Mouse (Mus musculus) heart, embryonic 10.5 days (tissue): ENCODE data around the gene Rab3b. TPM values are rescaled to one million over a fixed set of nuclear protein-coding genes. Genes with fewer than 3 reads are reported as not detected.
"Not testable (repeated sequence)": the region's sequence is repeated elsewhere in the genome, so short reads cannot be mapped to it uniquely, and the experiment has no call there.

Experiments
- DNase-seq: peaks from one replicate; pipeline ENCODE4 v3.0.0-alpha.2; 2017; ENCODE audit warnings: low spot score
- H3K27ac ChIP-seq: fragments of 300-500 bp; sonication (generic); 2 replicates; pipeline ENCODE4 v1.5.1; 2016; ENCODE audit warnings: mild to moderate bottlenecking
- H3K27me3 ChIP-seq: fragments of 300-500 bp; sonication (generic); 2 replicates; pipeline ENCODE4 v1.6.1; 2016; ENCODE audit warnings: mild to moderate bottlenecking; ENCODE audit not compliant: poor library complexity, insufficient read depth, severe bottlenecking
- H3K36me3 ChIP-seq: fragments of 300-500 bp; sonication (generic); 2 replicates; pipeline ENCODE4 v1.6.1; 2016; ENCODE audit warnings: mild to moderate bottlenecking, moderate library complexity
- H3K4me1 ChIP-seq: fragments of 300-500 bp; sonication (generic); 2 replicates; pipeline ENCODE4 v1.6.1; 2016; ENCODE audit warnings: mild to moderate bottlenecking
- H3K4me3 ChIP-seq: fragments of 300-500 bp; sonication (generic); 2 replicates; pipeline ENCODE4 v1.5.1; 2016; ENCODE audit warnings: mild to moderate bottlenecking, moderate library complexity
- H3K9me3 ChIP-seq: fragments of 300-500 bp; sonication (generic); 2 replicates; pipeline ENCODE4 v1.6.1; 2016; ENCODE audit warnings: mild to moderate bottlenecking, moderate library complexity
- WGBS: fragments of 180-500 bp; shearing (Covaris S2); methylation state at CpG from one replicate; pipeline ENCODE4 v1.1.7; 2016; 5-methylcytosine and 5-hydroxymethylcytosine counted together
- polyA plus RNA-seq: library from polyadenylated mRNA; unstranded; fragments of >200 nt; fragmentation: Nextera tagmentation; extraction: Ambion mirVana; gene quantifications from 2 replicates; pipeline ENCODE4 v1.2.1, GENCODE M21; 2016

The Rab3b gene
- polyA plus RNA-seq, 1 experiment from 2014 or later, result 15.7 TPM

- no peak overlapping the region for H3K27ac ChIP-seq
- H3K27me3 ChIP-seq, result no peaks in the 10 kb centered on the region
- H3K9me3 ChIP-seq, result no peaks in the 10 kb centered on the region
- H3K4me3 ChIP-seq, result no peak overlapping the region
- no peaks in the 10 kb centered on the region for H3K36me3 ChIP-seq
- 78% methylated on average over 10 of the region's 10 CpGs for WGBS
- DNase-seq, result no peak
- H3K4me1 ChIP-seq, result peaks cover 24% of the 10 kb centered on the region
Measured at GRCm38 (mm10) chr4:108904790-108905189, 25.9 kb downstream of the Rab3b start.

GRCm38 (mm10) chr4:108905859-108906258 is 27.0 kb downstream of the Rab3b start:
- no peak overlapping the region for H3K4me3 ChIP-seq
- no peaks in the 10 kb centered on the region for H3K27me3 ChIP-seq
- DNase-seq, result no peak
- peaks cover 30% of the 10 kb centered on the region for H3K4me1 ChIP-seq
- no peaks in the 10 kb centered on the region for H3K9me3 ChIP-seq
- 25% methylated on average over 6 of the region's 6 CpGs for WGBS
- H3K36me3 ChIP-seq, result no peaks in the 10 kb centered on the region
- no peak overlapping the region for H3K27ac ChIP-seq

- peaks cover 30% of the 10 kb centered on the region for H3K4me1 ChIP-seq
- no peak for DNase-seq
- no peak overlapping the region for H3K27ac ChIP-seq
- no peaks in the 10 kb centered on the region for H3K36me3 ChIP-seq
- no peaks in the 10 kb centered on the region for H3K9me3 ChIP-seq
- H3K4me3 ChIP-seq, result no peak overlapping the region
- no peaks in the 10 kb centered on the region for H3K27me3 ChIP-seq
Measured at GRCm38 (mm10) chr4:108907475-108907874, 28.6 kb downstream of the Rab3b start.

GRCm38 (mm10) chr4:108909872-108910425 is 31.1 kb downstream of the Rab3b start:
- WGBS, result 46% methylated on average over 8 of the region's 8 CpGs
- no peak for DNase-seq
- H3K27me3 ChIP-seq, result no peaks in the 10 kb centered on the region

GRCm38 (mm10) chr4:108911866-108912265 is 33.0 kb downstream of the Rab3b start:
- Histone ChIP-seq H3K36me3 (no peaks in the 10 kb centered on the region), H3K4me3 (no peak overlapping the region), H3K4me1 (peaks cover 26% of the 10 kb centered on the region), H3K27ac (no peak overlapping the region), H3K27me3 (no peaks in the 10 kb centered on the region), H3K9me3 (no peaks in the 10 kb centered on the region)
- DNase-seq, result no peak
- 88% methylated on average over 2 of the region's 2 CpGs for WGBS

More at GRCm38 (mm10) chr4:108909872-108910425, 31.1 kb downstream of the Rab3b start:
- H3K4me3 ChIP-seq, result no peak overlapping the region
- no peaks in the 10 kb centered on the region for H3K9me3 ChIP-seq
- H3K4me1 ChIP-seq, result peaks cover 35% of the 10 kb centered on the region
- H3K27ac ChIP-seq, result no peak overlapping the region
- H3K36me3 ChIP-seq, result no peaks in the 10 kb centered on the region

- no peak for DNase-seq
- Histone ChIP-seq H3K27me3 (no peaks in the 10 kb centered on the region), H3K27ac (no peak overlapping the region), H3K4me3 (no peak overlapping the region), H3K4me1 (peaks cover 16% of the 10 kb centered on the region), H3K36me3 (no peaks in the 10 kb centered on the region), H3K9me3 (no peaks in the 10 kb centered on the region)
- 79% methylated on average over 2 of the region's 2 CpGs for WGBS
Measured at GRCm38 (mm10) chr4:108913180-108913579, 34.3 kb downstream of the Rab3b start.

- H3K27ac ChIP-seq, result no peak overlapping the region
- H3K4me1 ChIP-seq, result peaks cover 18% of the 10 kb centered on the region
- 73% methylated on average over 6 of the region's 6 CpGs for WGBS
- DNase-seq, result no peak
- no peaks in the 10 kb centered on the region for H3K27me3 ChIP-seq
- H3K9me3 ChIP-seq, result no peaks in the 10 kb centered on the region
- no peaks in the 10 kb centered on the region for H3K36me3 ChIP-seq
- H3K4me3 ChIP-seq, result no peak overlapping the region
Measured at GRCm38 (mm10) chr4:108914391-108914790, 35.5 kb downstream of the Rab3b start.

GRCm38 (mm10) chr4:108915101-108915500 is 36.2 kb downstream of the Rab3b start:
- Histone ChIP-seq H3K4me3 (no peak overlapping the region), H3K36me3 (no peaks in the 10 kb centered on the region), H3K27me3 (no peaks in the 10 kb centered on the region), H3K4me1 (peaks cover 17% of the 10 kb centered on the region), H3K27ac (peak overlapping the region; percentile 17; the same call in 1 of the 2 replicates), H3K9me3 (no peaks in the 10 kb centered on the region)
- DNase-seq, result no peak
- WGBS, result 48% methylated on average over 11 of the region's 11 CpGs

- no peak overlapping the region for H3K4me3 ChIP-seq
- no peak for DNase-seq
- H3K4me1 ChIP-seq, result peaks cover 14% of the 10 kb centered on the region; the same call in 1 of the 2 replicates
- H3K36me3 ChIP-seq, result no peaks in the 10 kb centered on the region
- WGBS, result 79% methylated on average over 3 of the region's 3 CpGs
- no peaks in the 10 kb centered on the region for H3K9me3 ChIP-seq
- no peak overlapping the region for H3K27ac ChIP-seq
- no peaks in the 10 kb centered on the region for H3K27me3 ChIP-seq
Measured at GRCm38 (mm10) chr4:108917654-108918053, 38.8 kb downstream of the Rab3b start.

GRCm38 (mm10) chr4:108927945-108928344 is 49.1 kb downstream of the Rab3b start:
- 79% methylated on average over 9 of the region's 9 CpGs for WGBS
- H3K9me3 ChIP-seq, H3K27me3 ChIP-seq, H3K4me1 ChIP-seq, H3K27ac ChIP-seq, H3K36me3 ChIP-seq, DNase-seq, H3K4me3 ChIP-seq: not testable (repeated sequence)

- H3K9me3 ChIP-seq, result no peaks in the 10 kb centered on the region
- no peaks in the 10 kb centered on the region for H3K4me1 ChIP-seq
- WGBS, result 47% methylated on average over 1 of the region's 1 CpGs
- no peak overlapping the region for H3K27ac ChIP-seq
- no peak overlapping the region for H3K4me3 ChIP-seq
- H3K36me3 ChIP-seq, result no peaks in the 10 kb centered on the region
- peaks cover 4% of the 10 kb centered on the region; the same call in 1 of the 2 replicates for H3K27me3 ChIP-seq
- DNase-seq, result no peak
Measured at GRCm38 (mm10) chr4:108933163-108933562, 54.3 kb downstream of the Rab3b start.

GRCm38 (mm10) chr4:108934856-108935255 is 56.0 kb downstream of the Rab3b start:
- Histone ChIP-seq H3K4me1 (no peaks in the 10 kb centered on the region), H3K27ac (no peak overlapping the region), H3K4me3 (no peak overlapping the region), H3K36me3 (no peaks in the 10 kb centered on the region), H3K27me3 (peaks cover 4% of the 10 kb centered on the region), H3K9me3 (no peaks in the 10 kb centered on the region)
- no peak for DNase-seq
- 81% methylated on average over 4 of the region's 4 CpGs for WGBS

GRCm38 (mm10) chr4:108937848-108938771 is 59.2 kb downstream of the Rab3b start:
- Histone ChIP-seq H3K36me3 (no peaks in the 10 kb centered on the region), H3K27me3 (peaks cover 4% of the 10 kb centered on the region), H3K9me3 (no peaks in the 10 kb centered on the region), H3K4me3 (no peak overlapping the region), H3K4me1 (no peaks in the 10 kb centered on the region), H3K27ac (no peak overlapping the region)
- 72% methylated on average over 12 of the region's 12 CpGs for WGBS
- no peak for DNase-seq
